Mouse (Mus musculus) embryonic fibroblast, embryonic 13.5 days (primary cell): ENCODE data around the gene 1700088E04Rik.

ENCODE experiments used
- CTCF ChIP-seq: IDR thresholded peaks from 2 replicates; pipeline ENCODE4 v1.5.1; 2011; ENCODE audit warnings: mild to moderate bottlenecking, control low read depth, low read length, moderate library complexity, borderline replicate concordance; ENCODE audit not compliant: insufficient read depth
- POLR2A ChIP-seq: IDR thresholded peaks from 2 replicates; pipeline ENCODE4 v1.6.1; 2011; ENCODE audit warnings: low read depth, mild to moderate bottlenecking, control low read depth, low read length, moderate library complexity

DNA sequence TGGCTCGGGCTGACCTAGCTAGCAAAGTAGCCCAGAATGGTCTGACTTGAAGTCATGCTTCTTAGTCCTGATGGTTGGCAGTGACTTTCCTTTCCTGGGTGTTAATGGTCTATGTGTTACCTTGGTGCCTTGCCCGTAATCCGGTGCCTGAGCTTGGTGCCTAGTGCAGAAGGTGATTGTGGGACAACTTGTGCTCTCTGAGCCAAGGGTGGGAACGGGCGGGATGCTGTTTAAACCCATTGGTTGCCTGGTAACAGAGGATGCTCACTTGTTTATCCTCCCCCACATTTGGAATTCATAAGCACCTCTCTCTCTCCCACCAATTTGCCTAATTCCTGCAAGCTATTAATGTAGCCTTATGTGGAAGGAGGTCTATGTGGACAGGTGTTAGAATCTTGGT, 45.6 kb downstream of the 1700088E04Rik start:
- TF ChIP-seq CTCF (no peak), POLR2A (no peak)
